Comparison of ENCODE assay signal across 7 mouse cellular contexts in genomic region chr11:19423841-19424815, GRCm38 (mm10).
DNase-seq lines count a peak whose midpoint lies in the region; ATAC-seq and TF ChIP-seq lines count a peak whose summit lies in the region.

No protein-coding gene starts in this region.

- peak; percentile 66 for DNase-seq in embryonic facial prominence, embryonic 11.5 days (ENCODE audit: low spot score)
- peak; percentile 38 to 46 for DNase-seq in layer of hippocampus, postnatal 36 days
- DNase-seq in urinary bladder, postnatal 36 days (ENCODE audit: low spot score in 2 of 2), result peak; percentile 15 to 61

- H3K4me3 ChIP-seq in brown adipose tissue, adult 24 weeks (ENCODE audit: insufficient read depth, low read depth, low read length), result peak overlapping the region; percentile 2; the same call in 1 of the 2 replicates
- H3K4me3 ChIP-seq in embryonic facial prominence, embryonic 11.5 days (ENCODE audit: low read depth, low read length), result no peak overlapping the region
- H3K4me3 ChIP-seq in intestine, embryonic 15.5 days (replicated peaks), result no peak overlapping the region
- H3K4me3 ChIP-seq in myocyte, result peak overlapping the region; percentile 1
- H3K4me3 ChIP-seq in liver, embryonic 12.5 days, result no peak overlapping the region

- H3K27me3 ChIP-seq in embryonic facial prominence, embryonic 11.5 days (ENCODE audit: control insufficient read depth, insufficient read depth, low read length), result no peaks in the 10 kb centered on the region
- H3K27me3 ChIP-seq in intestine, embryonic 15.5 days (replicated peaks), result no peaks in the 10 kb centered on the region
- no peaks in the 10 kb centered on the region for H3K27me3 ChIP-seq in myocyte (ENCODE audit: control insufficient read depth, insufficient read depth, insufficient read length)
- no peaks in the 10 kb centered on the region for H3K27me3 ChIP-seq in liver, embryonic 12.5 days (replicated peaks)

- no peaks in the 10 kb centered on the region for H3K79me2 ChIP-seq in myocyte (ENCODE audit: control insufficient read depth, insufficient read depth)

- H3K9ac ChIP-seq in embryonic facial prominence, embryonic 11.5 days (replicated peaks; ENCODE audit: low read length), result no peak overlapping the region
- no peak overlapping the region for H3K9ac ChIP-seq in intestine, embryonic 15.5 days
- H3K9ac ChIP-seq in liver, embryonic 12.5 days, result no peak overlapping the region

- H3K4me1 ChIP-seq in brown adipose tissue, adult 24 weeks (ENCODE audit: control insufficient read depth, insufficient read depth, insufficient read length, low read length), result no peaks in the 10 kb centered on the region
- H3K4me1 ChIP-seq in embryonic facial prominence, embryonic 11.5 days (ENCODE audit: control insufficient read depth, insufficient read depth, low read length), result no peaks in the 10 kb centered on the region; the same call in 1 of the 2 replicates
- 0 out of 2 replicates have a peak, but pooled peaks cover 2% of the 10 kb centered on the region for H3K4me1 ChIP-seq in intestine, embryonic 15.5 days (replicated peaks)
- no peaks in the 10 kb centered on the region for H3K4me1 ChIP-seq in liver, embryonic 12.5 days

- no peak overlapping the region for H3K4me2 ChIP-seq in embryonic facial prominence, embryonic 11.5 days (ENCODE audit: low read depth, low read length)
- peak overlapping the region; percentile 38; the same call in 1 of the 2 replicates for H3K4me2 ChIP-seq in intestine, embryonic 15.5 days (replicated peaks)
- H3K4me2 ChIP-seq in myocyte (ENCODE audit: low read depth), result peak overlapping the region; percentile 85
- no peak overlapping the region for H3K4me2 ChIP-seq in liver, embryonic 12.5 days

- no peak for ATAC-seq in embryonic facial prominence, embryonic 11.5 days (replicated peaks; ENCODE audit: insufficient number of reproducible peaks, low FRiP score, low TSS enrichment, low read depth)
- peak; percentile 71 for ATAC-seq in intestine, embryonic 15.5 days
- ATAC-seq in liver, embryonic 12.5 days, result no peak

- H3K27ac ChIP-seq in brown adipose tissue, adult 24 weeks (replicated peaks; ENCODE audit: low read depth, low read length), result no peak overlapping the region
- H3K27ac ChIP-seq in embryonic facial prominence, embryonic 11.5 days (replicated peaks; ENCODE audit: low read depth, low read length), result no peak overlapping the region
- no peak overlapping the region for H3K27ac ChIP-seq in intestine, embryonic 15.5 days
- H3K27ac ChIP-seq in liver, embryonic 12.5 days, result no peak overlapping the region

- no peak overlapping the region for H3ac ChIP-seq in myocyte (ENCODE audit: control insufficient read depth, insufficient read length)

- WGBS in embryonic facial prominence, embryonic 11.5 days, result 40% methylated on average over 20 of the region's 20 CpGs
- 31% methylated on average over 20 of the region's 20 CpGs for WGBS in intestine, embryonic 15.5 days
- 66% methylated on average over 20 of the region's 20 CpGs for WGBS in liver, embryonic 12.5 days (ENCODE audit: insufficient replicate concordance)

- TF ChIP-seq POLR2A in myocyte (IDR thresholded peaks at IDR 0.05; ENCODE audit: insufficient read length, low read depth), result no peak

- H3K9me3 ChIP-seq in embryonic facial prominence, embryonic 11.5 days (replicated peaks; ENCODE audit: control insufficient read depth, low read length), result no peaks in the 10 kb centered on the region
- no peaks in the 10 kb centered on the region for H3K9me3 ChIP-seq in intestine, embryonic 15.5 days
- no peaks in the 10 kb centered on the region for H3K9me3 ChIP-seq in liver, embryonic 12.5 days (replicated peaks)

- H3K36me3 ChIP-seq in embryonic facial prominence, embryonic 11.5 days (replicated peaks; ENCODE audit: control insufficient read depth, insufficient read depth, low read depth, low read length), result no peaks in the 10 kb centered on the region
- H3K36me3 ChIP-seq in intestine, embryonic 15.5 days, result no peaks in the 10 kb centered on the region
- H3K36me3 ChIP-seq in myocyte (ENCODE audit: control insufficient read depth, insufficient read depth), result no peaks in the 10 kb centered on the region
- H3K36me3 ChIP-seq in liver, embryonic 12.5 days, result no peaks in the 10 kb centered on the region

TF ChIP-seq in myocyte, 11 proteins besides CTCF, POLR2A, EP300 and RAD21:
- TF ChIP-seq TCF3 (IDR thresholded peaks at IDR 0.05; ENCODE audit: insufficient read length, low read depth), result peak; percentile 54
- peak; percentile 51; the same call in 1 of the 2 replicates for TF ChIP-seq CEBPB (IDR thresholded peaks at IDR 0.05; ENCODE audit: insufficient read depth, poor library complexity, severe bottlenecking)
- TF ChIP-seq MYOG (IDR thresholded peaks at IDR 0.05; ENCODE audit: control insufficient read depth in 1 of 3, insufficient read depth in 1 of 3, insufficient read length in 2 of 3, low read depth in 2 of 3), result peak in 2 of 3 experiments; percentile 68 to 72
- TF ChIP-seq E2F4 (IDR thresholded peaks at IDR 0.05; ENCODE audit: insufficient read depth), result no peak
- no peak for TF ChIP-seq POLR2AphosphoS2 (IDR thresholded peaks at IDR 0.05; ENCODE audit: insufficient read length, low read depth)
- peak; percentile 38 to 78 (median 78) for TF ChIP-seq MYOD1 (IDR thresholded peaks at IDR 0.05; ENCODE audit: control insufficient read depth in 1 of 3, insufficient read length in 2 of 3, low read depth in 2 of 3)
- TF ChIP-seq SRF (IDR thresholded peaks at IDR 0.05; ENCODE audit: control insufficient read depth, insufficient read length, low read depth), result peak; percentile 88
- peak; percentile 45 for TF ChIP-seq USF1 (IDR thresholded peaks at IDR 0.05; ENCODE audit: low read depth)
- peak; percentile 87 for TF ChIP-seq TCF12 (IDR thresholded peaks at IDR 0.05; ENCODE audit: insufficient read depth, poor library complexity, severe bottlenecking)
TF ChIP-seq in myocyte: peak in this region for 7.

Comparison
In these comparisons a context has a peak if more than half of its experiments do, and no peak if none do; other contexts are left out.
1. H3K4me3 ChIP-seq: peak in brown adipose tissue, adult 24 weeks (single experiment) and myocyte (single experiment); none in embryonic facial prominence, embryonic 11.5 days (single experiment), intestine, embryonic 15.5 days (single experiment) and liver, embryonic 12.5 days (single experiment).
2. H3K4me2 ChIP-seq: peak in intestine, embryonic 15.5 days (single experiment) and myocyte (single experiment); none in embryonic facial prominence, embryonic 11.5 days (single experiment) and liver, embryonic 12.5 days (single experiment).
3. Peak in every context shown above with its lines, with median percentiles within 50 percentile points of each other: DNase-seq.